Mouse (Mus musculus) testis, adult 10 weeks (tissue): ENCODE results near the gene Gm4836. TPM values are rescaled to one million over a fixed set of nuclear protein-coding genes. Genes with fewer than 3 reads are reported as not detected.

Source experiments
- polyA plus RNA-seq: library from polyadenylated mRNA; stranded (reverse); fragments of 350-450 nt; fragmentation: Illumina TruSeq; extraction: RNeasy Lipid Tissue Mini Kit (QIAGEN cat#74804); gene quantifications from one replicate; pipeline ENCODE4 v1.2.3, GENCODE M21; 2014; ENCODE audit warnings: low read depth, low replicate concordance

Gm4836 gene
- polyA plus RNA-seq: 2.5 TPM

GRCm38 (mm10) chrX:28293532-28293931 is at the start of gene Gm4836:
Gene Gm4836, minus strand, starts transcription at chrX:28293632.

